Mouse (Mus musculus) lung, postnatal 0 days (tissue): Measurements from ENCODE around the gene Tha1. TPM values are rescaled to one million over a fixed set of nuclear protein-coding genes. Genes with fewer than 3 reads are reported as not detected.

Source experiments
- ATAC-seq: fragments of 200-750 bp; cut with Nextera tagmentation; 2 replicates; pipeline ENCODE4 v1.8.0; 2017; ENCODE audit warnings: moderate library complexity
- DNase-seq: peaks from one replicate; pipeline ENCODE4 v3.0.0-alpha.2; 2016; ENCODE audit warnings: low spot score
- H3K27ac ChIP-seq: fragments of 300-500 bp; sonication (generic); 2 replicates; pipeline ENCODE4 v1.5.1; 2014; ENCODE audit warnings: antibody characterized with exemption, mild to moderate bottlenecking, low read length, mixed read lengths
- H3K27me3 ChIP-seq: fragments of 300-500 bp; sonication (generic); replicated peaks from 2 replicates; pipeline ENCODE4 v1.6.1; 2014; ENCODE audit warnings: low read length, mixed read lengths; ENCODE audit not compliant: insufficient read depth
- H3K36me3 ChIP-seq: fragments of 300-500 bp; sonication (generic); 2 replicates; pipeline ENCODE4 v1.6.1; 2014; ENCODE audit warnings: low read length, mixed read lengths; ENCODE audit not compliant: insufficient read depth
- H3K4me1 ChIP-seq: fragments of 300-500 bp; sonication (generic); 2 replicates; pipeline ENCODE4 v1.6.1; 2014; ENCODE audit warnings: antibody characterized with exemption, low read depth, low read length, mixed read lengths; ENCODE audit not compliant: insufficient read depth
- H3K4me2 ChIP-seq: fragments of 300-500 bp; sonication (generic); replicated peaks from 2 replicates; pipeline ENCODE4 v1.6.1; 2014; ENCODE audit warnings: low read depth, mild to moderate bottlenecking, low read length, moderate library complexity, mixed read lengths
- H3K4me3 ChIP-seq: fragments of 300-500 bp; sonication (generic); 2 replicates; pipeline ENCODE4 v1.5.1; 2014; ENCODE audit warnings: low read depth, low read length
- H3K9ac ChIP-seq: fragments of 300-500 bp; sonication (generic); replicated peaks from 2 replicates; pipeline ENCODE4 v1.6.1; 2014; ENCODE audit warnings: low read depth, mild to moderate bottlenecking
- H3K9me3 ChIP-seq: fragments of 300-500 bp; sonication (generic); 2 replicates; pipeline ENCODE4 v1.6.1; 2016; ENCODE audit warnings: low read length, mixed read lengths
- CTCF ChIP-seq: IDR thresholded peaks from 2 replicates; pipeline ENCODE4 v1.5.1; 2016; ENCODE audit warnings: antibody characterized with exemption, mild to moderate bottlenecking
- EP300 ChIP-seq: IDR thresholded peaks from 2 replicates; pipeline ENCODE4 v1.6.1; 2016; ENCODE audit warnings: antibody characterized with exemption, mild to moderate bottlenecking, control low read depth
- WGBS: fragments of 180-500 bp; shearing (Covaris S2); extraction: QIAGEN DNeasy Blood & Tissue Kit; methylation state at CpG from one replicate; pipeline ENCODE4 v1.1.7; 2014; 5-methylcytosine and 5-hydroxymethylcytosine counted together
- polyA plus RNA-seq: library from polyadenylated mRNA; unstranded; fragments of >200 nt; fragmentation: Nextera tagmentation; extraction: Ambion mirVana; gene quantifications from 2 replicates; pipeline ENCODE4 v1.2.1, GENCODE M21; 2015

Gene Tha1
- polyA plus RNA-seq, 1 experiment from 2014 or later: 6.3 TPM

- H3K4me2 ChIP-seq: no peak overlapping the region
- H3K27me3 ChIP-seq: no peaks in the 10 kb centered on the region
- no peaks in the 10 kb centered on the region for H3K9me3 ChIP-seq
- no peak overlapping the region for H3K4me3 ChIP-seq
- TF ChIP-seq EP300 (no peak), CTCF (no peak)
- ATAC-seq: no peak
- H3K9ac ChIP-seq: no peak overlapping the region
- peaks cover 10% of the 10 kb centered on the region; the same call in 1 of the 2 replicates for H3K4me1 ChIP-seq
- WGBS: 68% methylated on average over 5 of the region's 5 CpGs
- no peak overlapping the region for H3K27ac ChIP-seq
- H3K36me3 ChIP-seq: no peaks in the 10 kb centered on the region
- DNase-seq: no peak
Measured at GRCm38 (mm10) chr11:117871376-117871775, 1.9 kb downstream of the Tha1 start.

GRCm38 (mm10) chr11:117870688-117871365 is 2.5 kb downstream of the Tha1 start:
- Histone ChIP-seq H3K4me1 (peaks cover 10% of the 10 kb centered on the region; the same call in 1 of the 2 replicates), H3K4me2 (no peak overlapping the region), H3K9me3 (no peaks in the 10 kb centered on the region), H3K27ac (no peak overlapping the region), H3K4me3 (no peak overlapping the region), H3K27me3 (no peaks in the 10 kb centered on the region), H3K9ac (no peak overlapping the region), H3K36me3 (no peaks in the 10 kb centered on the region)
- WGBS: 42% methylated on average over 12 of the region's 12 CpGs
- TF ChIP-seq EP300 (no peak), CTCF (peak; percentile 97)
- ATAC-seq (peak; percentile 36), DNase-seq (peak; percentile 88)

DNA sequence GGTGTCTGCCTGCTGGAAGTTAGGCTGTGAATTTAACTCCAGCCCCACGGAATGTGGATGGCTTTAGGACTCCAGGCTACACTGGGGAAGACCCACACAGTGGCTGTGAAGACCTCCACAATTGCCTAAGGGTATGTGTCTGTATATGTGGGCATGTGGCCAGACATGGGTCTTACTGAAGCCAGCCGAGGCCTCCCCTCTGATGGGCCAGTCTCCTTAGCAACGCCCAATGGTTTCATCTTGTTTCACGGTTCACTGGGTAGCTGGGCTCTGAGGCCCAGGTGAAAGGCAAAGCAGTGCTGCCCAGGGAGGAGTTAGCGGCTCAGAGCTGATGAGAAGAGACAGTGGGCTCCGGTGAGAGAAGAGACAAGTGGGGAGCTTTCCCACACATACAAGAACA is 7.3 kb downstream of the Tha1 start:
- no peak overlapping the region for H3K4me3 ChIP-seq

DNA sequence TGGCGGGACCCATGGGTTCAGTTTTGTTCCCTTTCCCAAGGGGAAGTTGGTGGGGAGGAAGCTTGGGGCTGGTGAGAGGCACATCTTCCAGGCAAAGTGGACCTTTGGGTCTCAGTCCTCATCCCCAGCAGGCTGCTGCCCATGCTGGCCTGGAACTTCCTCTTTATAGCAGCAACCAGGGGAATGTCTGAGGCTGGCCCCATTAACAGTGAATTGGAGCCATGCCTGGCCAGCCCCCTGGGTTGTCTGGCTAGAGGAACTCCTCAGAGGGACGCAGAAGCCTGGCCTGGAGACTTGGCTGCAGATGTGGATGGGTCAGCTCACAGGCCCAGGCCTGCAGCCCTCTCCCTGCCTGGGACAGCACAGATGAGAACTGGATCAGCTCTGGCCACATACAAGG is 8.5 kb downstream of the Tha1 start:
- no peaks in the 10 kb centered on the region for H3K36me3 ChIP-seq
- no peaks in the 10 kb centered on the region for H3K4me1 ChIP-seq
- H3K9me3 ChIP-seq: no peaks in the 10 kb centered on the region
- no peaks in the 10 kb centered on the region for H3K27me3 ChIP-seq
- no peak overlapping the region for H3K27ac ChIP-seq
- TF ChIP-seq EP300: no peak
- TF ChIP-seq CTCF: no peak
- H3K4me2 ChIP-seq: no peak overlapping the region
- H3K9ac ChIP-seq: no peak overlapping the region
- WGBS: 60% methylated on average over 2 of the region's 2 CpGs
- DNase-seq (no peak), ATAC-seq (no peak)
- no peak overlapping the region for H3K4me3 ChIP-seq

More for the DNA sequence above, 7.3 kb downstream of the Tha1 start:
- no peaks in the 10 kb centered on the region for H3K27me3 ChIP-seq
- ATAC-seq (no peak), DNase-seq (no peak)
- H3K9me3 ChIP-seq: no peaks in the 10 kb centered on the region
- TF ChIP-seq CTCF (no peak), EP300 (no peak)
- H3K27ac ChIP-seq: no peak overlapping the region
- H3K36me3 ChIP-seq: no peaks in the 10 kb centered on the region
- WGBS: 32% methylated on average over 6 of the region's 6 CpGs
- H3K4me1 ChIP-seq: no peaks in the 10 kb centered on the region
- no peak overlapping the region for H3K9ac ChIP-seq
- H3K4me2 ChIP-seq: no peak overlapping the region

DNA sequence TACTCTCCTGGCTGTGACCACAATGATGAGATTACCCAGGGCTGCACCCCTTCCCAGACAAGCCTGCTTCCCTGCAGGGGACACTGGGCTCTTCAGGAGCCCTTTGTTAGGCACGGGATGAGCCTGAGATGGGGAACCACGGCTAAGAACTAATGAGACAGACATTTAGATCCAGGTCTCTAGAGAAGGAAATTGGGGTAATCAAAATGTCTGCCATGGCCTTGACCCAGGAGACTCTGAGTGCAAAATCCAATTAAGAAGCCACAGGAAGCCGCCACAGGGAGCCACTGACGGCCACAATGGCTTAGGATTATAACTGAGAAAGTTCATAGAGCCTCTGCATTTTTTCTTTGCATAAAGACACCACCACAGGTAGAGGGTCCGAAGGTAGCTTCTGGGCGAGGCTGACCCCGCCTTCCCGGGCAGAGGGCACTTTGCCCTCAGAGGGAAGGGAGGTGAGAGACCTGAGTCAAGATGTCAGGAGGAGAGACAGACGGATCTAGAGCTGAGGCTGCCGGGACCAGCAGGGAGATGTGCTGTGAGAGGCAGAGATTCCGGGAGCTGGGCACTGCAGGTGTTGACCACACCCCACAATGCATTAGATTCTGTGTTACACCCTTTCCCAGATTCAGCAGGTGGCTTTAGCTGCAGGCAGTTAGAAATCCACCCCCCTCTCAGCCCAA is 10.0 kb downstream of the Tha1 start:
- no peak overlapping the region for H3K27ac ChIP-seq
- TF ChIP-seq CTCF: no peak
- DNase-seq: no peak
- H3K36me3 ChIP-seq: no peaks in the 10 kb centered on the region
- H3K9me3 ChIP-seq: no peaks in the 10 kb centered on the region
- H3K9ac ChIP-seq: no peak overlapping the region
- ATAC-seq: no peak
- H3K4me3 ChIP-seq: no peak overlapping the region
- H3K27me3 ChIP-seq: no peaks in the 10 kb centered on the region
- H3K4me1 ChIP-seq: no peaks in the 10 kb centered on the region
- H3K4me2 ChIP-seq: no peak overlapping the region
- WGBS: 42% methylated on average over 11 of the region's 11 CpGs

- Histone ChIP-seq H3K9ac (no peak within 1 kb of the TSS), H3K9me3 (no peaks in the 10 kb centered on the region), H3K4me3 (no peak within 1 kb of the TSS), H3K27me3 (no peaks in the 10 kb centered on the region), H3K4me2 (no peak within 1 kb of the TSS), H3K27ac (no peak within 1 kb of the TSS), H3K4me1 (no peaks in the 10 kb centered on the region), H3K36me3 (no peaks in the 10 kb centered on the region)
- WGBS: 3% methylated on average over 21 of the region's 23 CpGs
- DNase-seq (no peak), ATAC-seq (no peak)
- TF ChIP-seq CTCF (no peak), EP300 (no peak)
Measured at GRCm38 (mm10) chr11:117860601-117861000, 12.7 kb downstream of the Tha1 start, which contains the start of gene Tmem235. Gene Tmem235 (plus strand): TSS chr11:117860752.
